Mouse (Mus musculus): ENCODE results near the gene Znhit3. TPM values are rescaled to one million over a fixed set of nuclear protein-coding genes. Genes with fewer than 3 reads are reported as not detected.

Gene Znhit3
- total and polyA plus RNA-seq, 3 experiments, result 49.6 to 76.1 TPM; not detected in 1

DNA sequence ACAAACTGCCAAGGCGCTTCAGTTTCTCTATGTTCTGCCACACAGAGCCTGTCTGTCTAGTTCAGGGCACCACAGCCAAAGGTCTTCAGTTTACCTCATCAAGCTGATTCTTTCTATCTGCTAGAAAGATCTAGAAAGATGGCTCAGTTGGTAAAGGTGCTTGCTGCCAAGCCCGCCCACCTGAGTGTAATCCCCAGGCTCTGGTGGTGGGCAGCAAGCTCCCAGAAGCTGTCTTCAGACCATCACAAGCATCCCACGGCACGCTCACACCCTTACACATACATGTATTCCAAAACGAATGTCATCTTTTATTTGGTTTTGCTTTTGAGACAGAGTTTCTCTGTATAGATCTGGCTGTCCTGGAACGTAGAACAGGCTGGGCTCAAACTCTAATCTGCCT, 7.7 kb downstream of the Znhit3 start:
- DNase-seq (ENCODE audit: low read depth, low spot score), result no peak
- Histone ChIP-seq H3K4me3 (ENCODE audit: control insufficient read depth in 1 of 2, insufficient read depth in 1 of 2, low read depth in 2 of 2, low read length in 2 of 2) (no peak overlapping the region), H3K27ac (ENCODE audit: control insufficient read depth, low read depth, low read length) (no peak overlapping the region), H3K9me3 (replicated peaks; ENCODE audit: insufficient read depth, low read length) (no peaks in the 10 kb centered on the region), H3K4me1 (ENCODE audit: control insufficient read depth in 1 of 2, insufficient read depth in 2 of 2, low read length in 2 of 2) (no peaks in the 10 kb centered on the region), H3K27me3 (ENCODE audit: control insufficient read depth in 1 of 2, insufficient read depth in 2 of 2, low read length in 2 of 2) (no peaks in the 10 kb centered on the region), H3K9ac (ENCODE audit: control insufficient read depth, low read depth, low read length, poor library complexity, severe bottlenecking) (no peak overlapping the region), H3K79me2 (ENCODE audit: control insufficient read depth, insufficient read depth, low read length, poor library complexity) (no peaks in the 10 kb centered on the region), H3K36me3 (ENCODE audit: control insufficient read depth in 1 of 2, insufficient read depth in 2 of 2, low read length in 2 of 2) (peaks cover 0 to 19% of the 10 kb centered on the region in 2 experiments; a peak in 2 of 4 replicates)
- no peak for TF ChIP-seq ZNF384 (IDR thresholded peaks at IDR 0.05; ENCODE audit: low read depth, low read length)
- TF ChIP-seq HCFC1 (IDR thresholded peaks at IDR 0.05; ENCODE audit: low read depth, low read length), result no peak
- no peak for TF ChIP-seq RAD21 (IDR thresholded peaks at IDR 0.05; ENCODE audit: low read depth, low read length)
- no peak for TF ChIP-seq ETS1 (IDR thresholded peaks at IDR 0.05; ENCODE audit: low read depth, low read length)
- TF ChIP-seq USF1 (IDR thresholded peaks at IDR 0.05; ENCODE audit: low read depth, low read length), result no peak
- no peak for TF ChIP-seq MAZ (IDR thresholded peaks at IDR 0.05; ENCODE audit: low read depth, low read length)
- TF ChIP-seq UBTF (IDR thresholded peaks at IDR 0.05; ENCODE audit: borderline replicate concordance, insufficient read depth, low read depth, low read length), result no peak
- TF ChIP-seq BHLHE40 (IDR thresholded peaks at IDR 0.05; ENCODE audit: borderline replicate concordance, low read depth, low read length), result no peak
- TF ChIP-seq POLR2AphosphoS2 (IDR thresholded peaks at IDR 0.05; ENCODE audit: low read length), result no peak
- no peak for TF ChIP-seq MYB (IDR thresholded peaks at IDR 0.05; ENCODE audit: low read depth, low read length)
- no peak for TF ChIP-seq GATA1 (IDR thresholded peaks at IDR 0.05; ENCODE audit: low read depth, low read length)
- no peak for TF ChIP-seq MAX (IDR thresholded peaks at IDR 0.05; ENCODE audit: low read length)
- no peak for TF ChIP-seq MXI1 (IDR thresholded peaks at IDR 0.05; ENCODE audit: low read depth, low read length)
- TF ChIP-seq CTCF (IDR thresholded peaks at IDR 0.05 in 2 of 3, conservative IDR thresholded peaks at IDR 0.05 in 1 of 3; ENCODE audit: control insufficient read depth in 1 of 3, insufficient read depth in 1 of 3, low read depth in 2 of 3, low read length in 3 of 3, poor library complexity in 1 of 3, severe bottlenecking in 1 of 3), result no peak
- TF ChIP-seq POLR2AphosphoS5 (IDR thresholded peaks at IDR 0.05; ENCODE audit: borderline replicate concordance, low read depth, low read length), result no peak
- TF ChIP-seq SMC3 (IDR thresholded peaks at IDR 0.05; ENCODE audit: low read depth, low read length), result no peak

GRCm38 (mm10) chr11:84907081-84907480, 9.1 kb downstream of the Znhit3 start:
- DNase-seq (ENCODE audit: low read depth, low spot score), result no peak
- H3K27me3 ChIP-seq (ENCODE audit: control insufficient read depth in 1 of 2, insufficient read depth in 2 of 2, low read length in 2 of 2), result no peaks in the 10 kb centered on the region
- H3K4me1 ChIP-seq (ENCODE audit: control insufficient read depth in 1 of 2, insufficient read depth in 2 of 2, low read length in 2 of 2), result no peaks in the 10 kb centered on the region
- no peak overlapping the region for H3K9ac ChIP-seq (ENCODE audit: control insufficient read depth, low read depth, low read length, poor library complexity, severe bottlenecking)
- H3K4me3 ChIP-seq (ENCODE audit: control insufficient read depth in 1 of 2, insufficient read depth in 1 of 2, low read depth in 2 of 2, low read length in 2 of 2), result no peak overlapping the region
- no peak overlapping the region for H3K27ac ChIP-seq (ENCODE audit: control insufficient read depth, low read depth, low read length)
- no peak for TF ChIP-seq GATA1 (IDR thresholded peaks at IDR 0.05; ENCODE audit: low read depth, low read length)
- no peak for TF ChIP-seq CHD2 (IDR thresholded peaks at IDR 0.05; ENCODE audit: low read length)
- TF ChIP-seq RAD21 (IDR thresholded peaks at IDR 0.05; ENCODE audit: low read depth, low read length), result no peak
- no peak for TF ChIP-seq CTCF (IDR thresholded peaks at IDR 0.05 in 2 of 3, conservative IDR thresholded peaks at IDR 0.05 in 1 of 3; ENCODE audit: control insufficient read depth in 1 of 3, insufficient read depth in 1 of 3, low read depth in 2 of 3, low read length in 3 of 3, poor library complexity in 1 of 3, severe bottlenecking in 1 of 3)
- no peak for TF ChIP-seq POLR2AphosphoS2 (IDR thresholded peaks at IDR 0.05; ENCODE audit: low read length)
- no peak for TF ChIP-seq POLR2A (IDR thresholded peaks at IDR 0.05; ENCODE audit: control insufficient read depth in 1 of 2, insufficient read depth in 1 of 2, low read depth in 1 of 2, low read length in 2 of 2, poor library complexity in 1 of 2)
- no peak for TF ChIP-seq ETS1 (IDR thresholded peaks at IDR 0.05; ENCODE audit: low read depth, low read length)
- TF ChIP-seq HCFC1 (IDR thresholded peaks at IDR 0.05; ENCODE audit: low read depth, low read length), result no peak
- no peak for TF ChIP-seq GABPA (IDR thresholded peaks at IDR 0.05; ENCODE audit: low read depth, low read length)
- no peak for TF ChIP-seq ZNF384 (IDR thresholded peaks at IDR 0.05; ENCODE audit: low read depth, low read length)
- no peak for TF ChIP-seq MAX (IDR thresholded peaks at IDR 0.05; ENCODE audit: low read length)
- no peak for TF ChIP-seq ZKSCAN1 (IDR thresholded peaks at IDR 0.05; ENCODE audit: low read depth, low read length)
- TF ChIP-seq TAL1 (IDR thresholded peaks at IDR 0.05; ENCODE audit: low read length), result no peak
- TF ChIP-seq NELFE (IDR thresholded peaks at IDR 0.05; ENCODE audit: low read depth, low read length), result no peak
- no peak for TF ChIP-seq ELF1 (IDR thresholded peaks at IDR 0.05; ENCODE audit: low read depth, low read length)
- TF ChIP-seq POLR2AphosphoS5 (IDR thresholded peaks at IDR 0.05; ENCODE audit: borderline replicate concordance, low read depth, low read length), result no peak
- no peak for TF ChIP-seq MYB (IDR thresholded peaks at IDR 0.05; ENCODE audit: low read depth, low read length)
- TF ChIP-seq SIN3A (IDR thresholded peaks at IDR 0.05; ENCODE audit: low read length), result no peak
- no peak for TF ChIP-seq MXI1 (IDR thresholded peaks at IDR 0.05; ENCODE audit: low read depth, low read length)
- no peaks in the 10 kb centered on the region for H3K79me2 ChIP-seq (ENCODE audit: control insufficient read depth, insufficient read depth, low read length, poor library complexity)
- peaks cover 0 to 19% of the 10 kb centered on the region in 2 experiments; a peak in 2 of 4 replicates for H3K36me3 ChIP-seq (ENCODE audit: control insufficient read depth in 1 of 2, insufficient read depth in 2 of 2, low read length in 2 of 2)
- no peaks in the 10 kb centered on the region for H3K9me3 ChIP-seq (replicated peaks; ENCODE audit: insufficient read depth, low read length)

Data from MEL (cell line).